Mouse (Mus musculus): ENCODE results near the gene Ptpn12. TPM values are rescaled to one million over a fixed set of nuclear protein-coding genes. Genes with fewer than 3 reads are reported as not detected.

Ptpn12 gene
- 30.5 TPM for polyA plus RNA-seq (2015; fragmentation: Illumina TruSeq; extraction: RNeasy Lipid Tissue Mini Kit (QIAGEN cat#74804); ENCODE audit: low read depth, low replicate concordance)

GRCm38 (mm10) chr5:21055820-21056531 is at the start of gene Ptpn12:
Gene Ptpn12 (minus strand): TSS chr5:21055911.

GRCm38 (mm10) chr5:20956298-20956697 is 99.4 kb downstream of the Ptpn12 start, which contains the start of gene Rsbn1l:
Gene Rsbn1l (minus strand): TSS chr5:20956398.

Other genes with a start within 250 kb of the Ptpn12 start
- 10.5 TPM for gene Phtf2, start 173.8 kb downstream of the Ptpn12 start, polyA plus RNA-seq (2015; fragmentation: Illumina TruSeq; extraction: RNeasy Lipid Tissue Mini Kit (QIAGEN cat#74804); ENCODE audit: low read depth, low replicate concordance)
- gene Tmem60, start 173.7 kb downstream of the Ptpn12 start, polyA plus RNA-seq (2015; fragmentation: Illumina TruSeq; extraction: RNeasy Lipid Tissue Mini Kit (QIAGEN cat#74804); ENCODE audit: low read depth, low replicate concordance), result 42.4 TPM
- gene Rsbn1l, start 99.5 kb downstream of the Ptpn12 start, polyA plus RNA-seq (2015; fragmentation: Illumina TruSeq; extraction: RNeasy Lipid Tissue Mini Kit (QIAGEN cat#74804); ENCODE audit: low read depth, low replicate concordance), result 12.9 TPM
- 5.1 TPM for gene Gsap, start 130.3 kb upstream of the Ptpn12 start, polyA plus RNA-seq (2015; fragmentation: Illumina TruSeq; extraction: RNeasy Lipid Tissue Mini Kit (QIAGEN cat#74804); ENCODE audit: low read depth, low replicate concordance)